Comparison of ENCODE assay signal across 9 mouse cellular contexts in the genomic region with DNA sequence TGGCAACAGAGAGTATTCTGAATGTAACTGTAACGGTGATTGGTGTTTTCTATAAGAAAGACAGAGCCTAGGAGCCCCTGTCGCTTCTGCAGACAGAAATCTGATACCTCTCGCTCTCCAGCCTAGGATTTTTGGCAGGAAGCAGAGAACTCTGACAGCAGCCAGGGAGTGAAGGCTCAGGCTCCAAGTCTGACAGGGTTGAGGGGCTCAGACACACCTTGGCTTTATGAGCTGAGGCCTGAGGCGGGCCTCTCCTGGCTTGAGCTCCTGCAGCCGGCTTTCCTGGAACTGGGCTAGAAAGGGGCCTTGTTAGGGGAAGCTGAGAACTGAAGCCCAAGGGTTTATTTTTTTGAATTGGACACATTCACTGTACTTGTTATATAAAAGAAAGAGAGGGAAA. TPM values are rescaled to one million over a fixed set of nuclear protein-coding genes. Genes with fewer than 3 reads are reported as not detected.
DNase-seq lines count a peak whose midpoint lies in the region; ATAC-seq and TF ChIP-seq lines count a peak whose summit lies in the region.
"Had no signal": no experiment of that assay in that cellular context is flagged by ENCODE, and none has a peak within 500 bp of the region (broad histone marks: within the 10 kb centered on the region; RNA-seq: fewer than 3 reads in every experiment).

No protein-coding gene starts in this region.

- H3K4me2 ChIP-seq in forebrain, embryonic 12.5 days: peak overlapping the region; percentile 26
- peak overlapping the region; percentile 31 for H3K4me2 ChIP-seq in limb, embryonic 11.5 days (ENCODE audit: low read depth, severe bottlenecking)
- H3K4me2 ChIP-seq in stomach, postnatal 0 days (replicated peaks; ENCODE audit: low read depth): 0 out of 2 replicates have a peak overlapping the region, but pooled peaks have one; percentile 4

- peak overlapping the region; percentile 81 for H3K27ac ChIP-seq in forebrain, embryonic 12.5 days
- peak overlapping the region; percentile 95 for H3K27ac ChIP-seq in limb, embryonic 11.5 days (replicated peaks; ENCODE audit: low read depth, low read length)
- peak overlapping the region; percentile 42 for H3K27ac ChIP-seq in stomach, postnatal 0 days (replicated peaks)

- H3K9me3 ChIP-seq in forebrain, embryonic 12.5 days: no peaks in the 10 kb centered on the region
- no peaks in the 10 kb centered on the region for H3K9me3 ChIP-seq in limb, embryonic 11.5 days (ENCODE audit: control insufficient read depth, low read length)
- H3K9me3 ChIP-seq in stomach, postnatal 0 days (ENCODE audit: control insufficient read depth, low read length): no peaks in the 10 kb centered on the region

- no peaks in the 10 kb centered on the region for H3K36me3 ChIP-seq in forebrain, embryonic 12.5 days (replicated peaks)
- no peaks in the 10 kb centered on the region for H3K36me3 ChIP-seq in limb, embryonic 11.5 days (ENCODE audit: control insufficient read depth, insufficient read depth, low read length)
- no peaks in the 10 kb centered on the region for H3K36me3 ChIP-seq in stomach, postnatal 0 days (ENCODE audit: control insufficient read depth, insufficient read depth, low read length)

- no peak for TF ChIP-seq EP300 in stomach, postnatal 0 days (optimal IDR thresholded peaks at IDR 0.05)

- H3K9ac ChIP-seq in forebrain, embryonic 12.5 days: no peak overlapping the region
- H3K9ac ChIP-seq in limb, embryonic 11.5 days (ENCODE audit: low read length): peak overlapping the region; percentile 17; the same call in 1 of the 2 replicates
- no peak overlapping the region for H3K9ac ChIP-seq in stomach, postnatal 0 days (ENCODE audit: low read length)

- 0 out of 2 replicates have a peak, but pooled peaks cover 4% of the 10 kb centered on the region for H3K27me3 ChIP-seq in forebrain, embryonic 12.5 days
- no peaks in the 10 kb centered on the region for H3K27me3 ChIP-seq in limb, embryonic 11.5 days (ENCODE audit: control insufficient read depth, insufficient read depth, low read length)
- H3K27me3 ChIP-seq in stomach, postnatal 0 days (ENCODE audit: control insufficient read depth, insufficient read depth, low read length): no peaks in the 10 kb centered on the region

- DNase-seq in embryo, embryonic 10 days (ENCODE audit: low spot score): peak; percentile 59
- DNase-seq in embryo, embryonic 9.5 days (ENCODE audit: extremely low spot score): no peak
- DNase-seq in Muller cell, postnatal 12 days (ENCODE audit: inconsistent ontology term): peak; percentile 53
- peak; percentile 86 for DNase-seq in limb, embryonic 11.5 days (ENCODE audit: low spot score)
- DNase-seq in stomach, postnatal 0 days (ENCODE audit: low spot score): peak; percentile 56
- no peak for DNase-seq in layer of hippocampus, adult 11-12 months (ENCODE audit: low spot score)
- DNase-seq in spleen, postnatal 4 days (ENCODE audit: low spot score in 2 of 2): no peak

- H3K4me3 ChIP-seq in forebrain, embryonic 12.5 days (replicated peaks): no peak overlapping the region
- peak overlapping the region; percentile 5; the same call in 1 of the 2 replicates for H3K4me3 ChIP-seq in limb, embryonic 11.5 days (ENCODE audit: low read depth, low read length)
- no peak overlapping the region for H3K4me3 ChIP-seq in stomach, postnatal 0 days (ENCODE audit: low read depth, low read length)
- H3K4me3 ChIP-seq: myocyte had no signal

- peaks cover 29% of the 10 kb centered on the region for H3K4me1 ChIP-seq in forebrain, embryonic 12.5 days
- H3K4me1 ChIP-seq in limb, embryonic 11.5 days (ENCODE audit: control insufficient read depth, insufficient read depth, low read length): peaks cover 39% of the 10 kb centered on the region
- H3K4me1 ChIP-seq in stomach, postnatal 0 days (replicated peaks; ENCODE audit: control insufficient read depth, insufficient read depth): peaks cover 3% of the 10 kb centered on the region; the same call in 1 of the 2 replicates

- WGBS in forebrain, embryonic 12.5 days: 17% methylated on average over 5 of the region's 5 CpGs
- 3% methylated on average over 5 of the region's 5 CpGs for WGBS in limb, embryonic 11.5 days
- WGBS in stomach, postnatal 0 days: 19% methylated on average over 5 of the region's 5 CpGs

- no peak for TF ChIP-seq CTCF in stomach, postnatal 0 days (IDR thresholded peaks at IDR 0.05; ENCODE audit: low read depth)

- ATAC-seq in forebrain, embryonic 12.5 days (ENCODE audit: low FRiP score): peak; percentile 53; the same call in 1 of the 2 replicates
- peak; percentile 88 for ATAC-seq in limb, embryonic 11.5 days (ENCODE audit: insufficient number of reproducible peaks, low FRiP score, low TSS enrichment, low read depth)
- peak; percentile 71; the same call in 1 of the 2 replicates for ATAC-seq in stomach, postnatal 0 days (ENCODE audit: low FRiP score, low TSS enrichment)

RNA-seq across cellular contexts. Expression of a gene that starts 57.7 kb away (rescaled TPM):
- polyA plus RNA-seq in forebrain, embryonic 12.5 days (2016; fragmentation: Nextera tagmentation; extraction: Ambion mirVana): 28.3 and 31.0 TPM in 2 replicates
- 39.3 and 41.9 TPM in 2 replicates for polyA plus RNA-seq in limb, embryonic 11.5 days (2014; fragmentation: Nextera tagmentation; extraction: Ambion mirVana)
- 5.9 and 6.1 TPM in 2 replicates for polyA plus RNA-seq in stomach, postnatal 0 days (2015; fragmentation: Nextera tagmentation; extraction: Ambion mirVana)

Comparison
In these comparisons a context has a peak if more than half of its experiments do, and no peak if none do; other contexts are left out.
1. DNase-seq: peak in embryo, embryonic 10 days (single experiment), Muller cell, postnatal 12 days (single experiment), limb, embryonic 11.5 days (single experiment) and stomach, postnatal 0 days (single experiment); none in embryo, embryonic 9.5 days (single experiment), layer of hippocampus, adult 11-12 months (single experiment) and spleen, postnatal 4 days (0 of 2).
2. H3K27ac ChIP-seq: peak in every context shown above with its lines; median percentile 95 in limb, embryonic 11.5 days; 81 in forebrain, embryonic 12.5 days; 42 in stomach, postnatal 0 days.
3. Peak in every context shown above with its lines, with median percentiles within 50 percentile points of each other: ATAC-seq and H3K4me2 ChIP-seq.